In genomic region chr16:28881787-28882186, GRCm38 (mm10) we compare ENCODE assay signal across 17 mouse cellular contexts. TPM values are rescaled to one million over a fixed set of nuclear protein-coding genes. Genes with fewer than 3 reads are reported as not detected.
DNase-seq lines count a peak whose midpoint lies in the region; ATAC-seq and TF ChIP-seq lines count a peak whose summit lies in the region.
"Had no signal": no experiment of that assay in that cellular context is flagged by ENCODE, and none has a peak within 500 bp of the region (broad histone marks: within the 10 kb centered on the region; RNA-seq: fewer than 3 reads in every experiment).

No protein-coding gene starts in this region.

- no peak for TF ChIP-seq EP300 in heart, postnatal 0 days (IDR thresholded peaks at IDR 0.05; ENCODE audit: low read depth)

- 25% methylated on average over 8 of the region's 8 CpGs for WGBS in intestine, embryonic 14.5 days
- 39% methylated on average over 8 of the region's 8 CpGs for WGBS in intestine, postnatal 0 days
- WGBS in heart, postnatal 0 days: 38% methylated on average over 8 of the region's 8 CpGs

- H3K36me3 ChIP-seq in intestine, embryonic 14.5 days (ENCODE audit: control insufficient read depth, insufficient read depth, low read length): no peaks in the 10 kb centered on the region
- H3K36me3 ChIP-seq in intestine, postnatal 0 days (ENCODE audit: control insufficient read depth, insufficient read depth): no peaks in the 10 kb centered on the region
- no peaks in the 10 kb centered on the region for H3K36me3 ChIP-seq in heart, postnatal 0 days (replicated peaks; ENCODE audit: control insufficient read depth, insufficient read depth, low read length)
- H3K36me3 ChIP-seq: limb, embryonic 13.5 days; lung, embryonic 15.5 days; neural tube, embryonic 12.5 days had no signal

- no peaks in the 10 kb centered on the region for H3K27me3 ChIP-seq in intestine, embryonic 14.5 days (replicated peaks; ENCODE audit: control insufficient read depth, insufficient read depth, low read length)
- no peaks in the 10 kb centered on the region for H3K27me3 ChIP-seq in intestine, postnatal 0 days (replicated peaks; ENCODE audit: control insufficient read depth, insufficient read depth, low read length)
- H3K27me3 ChIP-seq in heart, postnatal 0 days (ENCODE audit: control insufficient read depth, insufficient read depth, low read length): no peaks in the 10 kb centered on the region
- H3K27me3 ChIP-seq: limb, embryonic 13.5 days; lung, embryonic 15.5 days; neural tube, embryonic 12.5 days had no signal

- no peak overlapping the region for H3K27ac ChIP-seq in intestine, embryonic 14.5 days (ENCODE audit: low read depth)
- no peak overlapping the region for H3K27ac ChIP-seq in intestine, postnatal 0 days (ENCODE audit: low read depth, low read length)
- H3K27ac ChIP-seq in heart, postnatal 0 days (ENCODE audit: low read depth): no peak overlapping the region
- H3K27ac ChIP-seq: limb, embryonic 13.5 days; neural tube, embryonic 12.5 days had no signal

- H3K9ac ChIP-seq in intestine, embryonic 14.5 days (ENCODE audit: low read length): no peak overlapping the region
- no peak overlapping the region for H3K9ac ChIP-seq in intestine, postnatal 0 days (ENCODE audit: low read depth, low read length)
- H3K9ac ChIP-seq in heart, postnatal 0 days (replicated peaks; ENCODE audit: low read depth, low read length): no peak overlapping the region
- H3K9ac ChIP-seq: limb, embryonic 13.5 days; lung, embryonic 15.5 days; neural tube, embryonic 12.5 days had no signal

- no peak for TF ChIP-seq CTCF in intestine, postnatal 0 days (IDR thresholded peaks at IDR 0.05; ENCODE audit: low read depth)
- no peak for TF ChIP-seq CTCF in heart, postnatal 0 days (IDR thresholded peaks at IDR 0.05; ENCODE audit: low read depth)

- H3K4me1 ChIP-seq in intestine, embryonic 14.5 days (replicated peaks; ENCODE audit: control insufficient read depth, insufficient read depth, low read length): peaks cover 48% of the 10 kb centered on the region
- H3K4me1 ChIP-seq in intestine, postnatal 0 days (replicated peaks; ENCODE audit: control insufficient read depth, insufficient read depth, low read length): peaks cover 12% of the 10 kb centered on the region; the same call in 1 of the 2 replicates
- peaks cover 28% of the 10 kb centered on the region for H3K4me1 ChIP-seq in heart, postnatal 0 days (ENCODE audit: control insufficient read depth, insufficient read depth)

- no peak for DNase-seq in intestine, embryonic 14.5 days (ENCODE audit: low spot score)
- peak; percentile 30 to 52 for DNase-seq in heart, adult 18-20 months
- no peak for DNase-seq in heart, postnatal 0 days (ENCODE audit: low spot score)
- DNase-seq in lung, postnatal 14 days: peak; percentile 53
- DNase-seq in yolk sac, embryonic 10.5 days (ENCODE audit: low spot score): no peak
- no peak for DNase-seq in spleen, postnatal 14 days (ENCODE audit: low spot score in 2 of 2)
- DNase-seq: kidney, postnatal 25 days; retina, postnatal 1 day had no signal

- ATAC-seq in intestine, embryonic 14.5 days (replicated peaks; ENCODE audit: low FRiP score, low TSS enrichment, low read depth): no peak
- no peak for ATAC-seq in intestine, postnatal 0 days
- peak; percentile 67 for ATAC-seq in heart, postnatal 0 days (ENCODE audit: insufficient read depth, low read depth)
- no peak for ATAC-seq in activated CD4-positive, CD25-positive, alpha-beta regulatory T cell, adult 4 months
- ATAC-seq: forebrain, embryonic 14.5 days; midbrain, embryonic 16.5 days had no signal

- H3K4me3 ChIP-seq in intestine, embryonic 14.5 days (ENCODE audit: low read depth, low read length): no peak overlapping the region
- H3K4me3 ChIP-seq in intestine, postnatal 0 days (ENCODE audit: low read depth, low read length): no peak overlapping the region
- H3K4me3 ChIP-seq in heart, postnatal 0 days (ENCODE audit: low read depth, low read length): no peak overlapping the region
- H3K4me3 ChIP-seq: limb, embryonic 13.5 days; lung, embryonic 15.5 days; neural tube, embryonic 12.5 days had no signal

- H3K4me2 ChIP-seq in intestine, embryonic 14.5 days (ENCODE audit: low read length): peak overlapping the region; percentile 12
- no peak overlapping the region for H3K4me2 ChIP-seq in intestine, postnatal 0 days (replicated peaks; ENCODE audit: low read depth)
- no peak overlapping the region for H3K4me2 ChIP-seq in heart, postnatal 0 days (ENCODE audit: low read depth, low read length)

- H3K9me3 ChIP-seq in intestine, embryonic 14.5 days (ENCODE audit: control insufficient read depth, low read length): no peaks in the 10 kb centered on the region
- H3K9me3 ChIP-seq in intestine, postnatal 0 days (ENCODE audit: control insufficient read depth): no peaks in the 10 kb centered on the region
- no peaks in the 10 kb centered on the region for H3K9me3 ChIP-seq in heart, postnatal 0 days (replicated peaks; ENCODE audit: control insufficient read depth, low read length)
- H3K9me3 ChIP-seq: limb, embryonic 13.5 days; lung, embryonic 15.5 days; neural tube, embryonic 12.5 days had no signal

RNA-seq across cellular contexts. Expression of gene Mb21d2, which starts 47.7 kb away (rescaled TPM):
- 9.0 and 9.8 TPM in 2 replicates for polyA plus RNA-seq in intestine, embryonic 14.5 days (2014; fragmentation: Nextera tagmentation; extraction: Ambion mirVana)
- polyA plus RNA-seq in intestine, postnatal 0 days (2015; fragmentation: Nextera tagmentation; extraction: Ambion mirVana): 6.6 and 6.8 TPM in 2 replicates
- 1 to 10 TPM; 8.4 to 9.3 TPM for total RNA-seq in heart, adult 18-20 months (2021)
- total RNA-seq in heart, postnatal 0 days (2014; rRNA removed; ENCODE audit: low replicate concordance): 8.5 and 15.6 TPM in 2 replicates
- 1.9 and 2.0 TPM in 2 replicates for polyA plus RNA-seq in heart, postnatal 0 days (2015; fragmentation: Nextera tagmentation; extraction: Ambion mirVana)
- not detected for polyA plus RNA-seq in activated CD4-positive, CD25-positive, alpha-beta regulatory T cell, adult 4 months (2017; shearing (Covaris generic))
- total RNA-seq: common myeloid progenitor, adult 5-6 weeks; MEL had no signal

Comparison
In these comparisons a context has a peak if more than half of its experiments do, and no peak if none do; other contexts are left out.
1. DNase-seq: peak in heart, adult 18-20 months (2 of 2) and lung, postnatal 14 days (single experiment); none in intestine, embryonic 14.5 days (single experiment), heart, postnatal 0 days (single experiment), yolk sac, embryonic 10.5 days (single experiment) and spleen, postnatal 14 days (0 of 2).